Mouse (Mus musculus) adrenal gland, postnatal 14 days (tissue): Measurements from ENCODE around the gene Rab11fip4. TPM values are rescaled to one million over a fixed set of nuclear protein-coding genes. Genes with fewer than 3 reads are reported as not detected.

Experiments
- DNase-seq: peaks from one replicate; pipeline ENCODE4 v3.0.0; 2021; ENCODE audit warnings: mixed read lengths
- long read RNA-seq, 2 experiments: library from polyadenylated mRNA; stranded (forward); transcript quantifications; one replicate each; pipeline ENCODE4 v2.0.0; 2021
- total RNA-seq: library from RNA; stranded (reverse); gene quantifications from 2 replicates; pipeline ENCODE4 v1.2.3, GENCODE M21; 2021

The Rab11fip4 gene
- 3.3 and 3.8 TPM in 2 replicates for total RNA-seq
- long read RNA-seq, experiment 1, full-length matches to known transcripts = 1 of 3 reads
- long read RNA-seq, experiment 1, partial matches to known transcripts = 0 of 3 reads
- long read RNA-seq, experiment 1, other reads (novel, unspliced or antisense) = 2 of 3 reads
- long read RNA-seq, experiment 2 = 0 reads

GRCm38 (mm10) chr11:79590664-79591590 is at the start of gene Rab11fip4:
Gene Rab11fip4, plus strand, starts transcription at chr11:79591212.
- DNase-seq = peak; percentile 36

GRCm38 (mm10) chr11:79552622-79553021 is 38.4 kb upstream of the Rab11fip4 start:
- DNase-seq = no peak

- DNase-seq = no peak
Measured at GRCm38 (mm10) chr11:79560536-79560935, 30.5 kb upstream of the Rab11fip4 start.

GRCm38 (mm10) chr11:79563493-79563892 is 27.5 kb upstream of the Rab11fip4 start:
- no peak for DNase-seq

DNA sequence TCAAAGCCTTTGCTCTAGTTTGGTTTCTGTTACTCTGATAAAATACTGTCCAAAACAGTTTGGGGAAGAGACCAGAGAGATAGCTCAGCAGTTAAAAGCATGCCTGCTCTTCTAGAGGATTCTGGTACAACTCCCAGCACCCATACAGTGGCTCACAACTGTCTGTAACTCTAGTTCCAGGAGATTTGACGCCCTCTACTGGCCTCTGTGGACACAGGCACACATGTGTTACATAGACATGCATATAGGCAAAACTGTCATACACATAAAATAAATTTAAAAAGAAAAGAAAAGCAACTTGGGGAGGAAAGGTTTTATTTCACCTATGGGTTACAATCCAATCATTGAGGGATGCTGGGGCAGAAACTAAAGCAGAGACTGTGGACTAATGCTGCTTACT is 24.1 kb upstream of the Rab11fip4 start:
- no peak for DNase-seq

DNA sequence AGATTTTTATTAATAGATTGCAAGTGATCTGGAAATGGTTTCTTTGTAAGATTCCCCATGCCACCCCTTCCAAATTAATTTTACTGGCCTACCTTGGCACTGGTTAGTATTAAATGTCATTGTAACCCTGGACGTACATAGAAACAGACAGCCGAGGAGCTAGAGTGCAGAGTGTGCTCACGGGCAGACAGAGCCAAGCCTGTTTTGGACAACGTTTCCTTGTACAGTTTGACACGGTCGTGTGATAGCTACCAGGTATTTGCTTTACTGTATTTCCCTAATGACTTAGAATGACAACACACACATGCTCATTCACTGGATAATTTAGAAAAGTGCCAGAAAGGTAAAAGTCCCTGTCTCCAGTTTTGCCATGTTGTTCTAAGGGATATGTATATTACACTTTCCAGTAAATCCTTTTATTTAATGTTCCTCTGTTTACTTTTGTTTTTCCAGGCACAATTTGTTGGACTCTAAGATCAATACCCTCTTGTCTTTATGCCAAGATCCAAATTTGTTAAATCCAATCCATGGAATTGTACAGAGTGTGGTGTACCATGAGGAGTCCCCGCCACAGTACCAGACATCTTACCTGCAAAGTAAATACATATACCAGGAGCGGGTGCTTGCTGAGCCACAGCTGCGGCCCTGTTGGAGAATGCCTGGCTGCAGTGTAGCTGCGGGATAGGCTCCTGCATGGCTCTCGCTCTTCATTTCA is 22.7 kb upstream of the Rab11fip4 start:
- DNase-seq = no peak

GRCm38 (mm10) chr11:79570319-79570718 is 20.7 kb upstream of the Rab11fip4 start:
- DNase-seq = no peak

DNA sequence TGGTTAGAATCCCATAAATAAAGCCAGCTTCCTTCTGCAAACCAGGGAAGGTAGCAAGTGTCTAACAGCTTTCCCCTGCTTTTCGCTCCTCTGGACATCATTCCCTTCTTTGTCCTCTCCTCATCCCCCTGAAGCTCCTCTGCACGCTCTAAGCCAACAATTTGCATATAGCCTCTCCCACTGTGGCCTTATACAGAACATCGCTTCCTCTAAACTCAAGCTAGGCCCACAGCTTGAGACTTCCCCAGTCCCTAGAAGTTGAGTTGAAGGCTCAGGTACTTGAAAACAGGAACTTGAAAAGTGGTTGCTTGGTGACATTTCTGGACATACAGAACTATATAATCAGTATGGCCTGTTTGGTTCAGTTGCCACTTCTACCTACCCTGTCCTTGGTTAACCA is 17.2 kb upstream of the Rab11fip4 start:
- no peak for DNase-seq

GRCm38 (mm10) chr11:79575383-79576073 is 15.5 kb upstream of the Rab11fip4 start:
- DNase-seq = no peak

GRCm38 (mm10) chr11:79577741-79578140 is 13.3 kb upstream of the Rab11fip4 start:
- DNase-seq = peak; percentile 82

DNA sequence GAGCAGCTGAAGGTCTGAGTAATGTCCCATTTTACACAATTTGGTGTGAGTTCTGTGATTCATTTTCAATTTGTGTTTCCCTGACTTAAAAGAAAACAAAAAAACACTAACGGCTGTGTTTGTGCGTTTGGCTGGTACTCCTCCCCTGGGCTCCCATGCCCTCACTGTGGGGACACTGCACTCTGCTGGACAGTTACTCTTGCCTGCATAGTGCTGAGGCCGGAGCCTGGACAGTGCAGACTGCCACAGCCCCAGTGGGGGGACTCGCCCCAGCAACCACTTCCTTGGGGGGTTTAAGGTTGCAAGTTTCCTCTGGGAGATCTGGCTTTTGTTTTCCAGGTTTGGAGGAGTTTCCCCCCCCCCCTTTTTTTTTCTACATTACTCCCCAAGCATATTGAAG is 10.4 kb upstream of the Rab11fip4 start:
- peak; percentile 30 for DNase-seq

GRCm38 (mm10) chr11:79581257-79581656 is 9.8 kb upstream of the Rab11fip4 start:
- no peak for DNase-seq

- peak; percentile 77 for DNase-seq
Measured at GRCm38 (mm10) chr11:79584191-79584590, 6.8 kb upstream of the Rab11fip4 start.

DNA sequence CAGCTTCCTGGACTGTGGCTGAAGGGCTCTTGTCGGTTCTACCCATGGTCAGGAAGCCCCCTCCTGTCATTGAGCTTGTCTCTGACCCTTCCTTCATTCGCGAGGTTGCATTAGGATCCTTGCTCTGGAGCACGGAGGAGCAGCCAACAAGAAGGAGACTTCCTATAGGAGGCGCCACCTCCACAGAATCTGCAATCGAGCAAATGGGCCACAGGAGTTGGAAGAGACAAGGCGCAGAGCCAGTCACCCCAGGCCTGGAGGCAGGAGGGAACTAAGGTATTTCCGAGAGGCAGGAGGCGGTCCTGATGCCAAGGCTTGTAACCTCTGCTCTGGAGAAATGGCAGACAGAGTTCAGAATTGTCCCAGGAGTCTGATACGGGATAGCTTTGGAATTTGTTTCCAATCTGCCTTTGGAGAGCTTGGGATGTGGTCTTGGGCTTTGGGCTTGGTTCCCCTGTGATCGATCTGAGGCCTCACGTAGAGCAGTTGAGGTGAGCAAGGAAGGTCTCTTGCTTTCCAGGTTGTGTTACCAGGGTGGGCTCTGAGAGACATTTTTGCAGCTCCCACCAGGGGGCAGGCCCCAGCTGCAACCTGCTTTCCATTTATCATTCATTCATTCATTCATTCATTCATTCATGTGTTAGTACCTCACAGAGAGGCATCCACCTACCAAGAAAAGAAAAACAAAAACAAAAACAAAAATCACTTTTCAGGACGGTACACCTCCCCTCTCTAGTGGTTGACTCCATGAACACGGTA is 1.5 kb upstream of the Rab11fip4 start:
- peak; percentile 37 for DNase-seq

- DNase-seq = no peak
Measured at GRCm38 (mm10) chr11:79591591-79591975, 571 bp downstream of the Rab11fip4 start.

DNA sequence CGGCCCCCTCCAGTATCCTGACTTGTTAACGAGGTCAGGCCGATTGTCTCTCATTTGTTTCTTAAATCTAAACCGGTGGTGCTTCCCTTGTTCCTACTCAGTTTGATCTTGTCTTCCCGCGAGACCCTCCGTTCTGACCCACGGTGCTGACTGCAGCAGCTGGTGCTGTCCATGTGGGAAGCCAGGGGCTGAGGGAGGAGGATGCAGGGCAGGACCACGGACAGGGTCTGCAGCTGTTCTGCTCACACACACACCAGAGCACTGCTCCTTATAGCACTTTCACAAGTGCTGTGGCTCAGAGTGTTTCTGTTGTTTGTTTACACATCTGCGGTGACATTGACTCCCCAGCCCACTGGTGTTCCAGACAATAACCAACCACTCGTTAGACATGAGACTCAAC is 2.5 kb downstream of the Rab11fip4 start:
- DNase-seq = peak; percentile 18

GRCm38 (mm10) chr11:79610454-79610853 is 19.4 kb downstream of the Rab11fip4 start:
- DNase-seq = no peak

- peak; percentile 21 for DNase-seq
Measured at GRCm38 (mm10) chr11:79611011-79611666, 20.1 kb downstream of the Rab11fip4 start.

DNA sequence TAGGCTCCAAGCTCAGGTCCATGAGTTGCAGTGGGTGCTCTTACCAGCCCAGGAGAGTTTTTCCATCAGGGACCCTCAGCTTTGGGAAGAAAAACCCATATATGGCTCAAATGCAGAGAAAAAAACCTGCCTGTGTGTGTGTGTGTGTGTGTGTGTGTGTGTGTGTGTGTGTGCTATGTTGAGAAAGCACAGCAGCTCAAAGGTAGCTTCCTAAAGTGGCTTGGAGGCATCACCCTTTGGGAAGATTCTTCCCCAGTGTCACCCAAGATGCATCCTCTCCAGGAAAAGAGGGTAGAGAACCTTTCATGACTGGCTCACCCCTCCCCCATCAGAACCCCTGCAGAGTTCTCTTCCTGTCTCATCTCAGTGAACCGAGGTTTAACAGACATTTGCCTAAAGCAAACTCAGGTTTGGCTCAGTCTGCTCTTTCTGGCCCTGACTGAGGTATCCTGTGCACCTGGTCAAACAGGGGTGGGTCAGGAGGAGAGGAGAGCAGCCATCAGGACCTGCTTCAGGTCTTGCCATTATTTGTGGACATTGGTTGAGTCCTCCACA is 21.1 kb downstream of the Rab11fip4 start:
- DNase-seq = no peak

DNA sequence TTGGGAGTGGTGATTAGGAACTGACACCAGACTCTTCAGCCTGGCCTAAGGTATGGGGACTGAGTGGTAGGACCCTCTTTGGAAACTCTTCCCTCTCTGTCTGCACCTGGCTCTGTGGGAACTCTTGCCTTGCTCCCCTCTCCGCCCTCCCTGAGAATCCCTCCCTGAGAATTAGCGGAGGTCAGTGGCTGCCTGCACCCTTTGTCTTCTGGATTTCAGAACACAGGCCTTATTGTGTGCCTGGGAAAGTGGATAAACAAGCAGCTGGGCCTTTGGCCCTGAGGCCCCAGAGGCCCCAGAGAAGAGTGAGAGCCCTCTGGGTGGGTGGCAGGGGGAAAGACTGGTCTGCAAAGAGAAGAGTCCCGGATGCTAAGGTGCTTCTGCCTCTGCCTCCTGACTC is 22.1 kb downstream of the Rab11fip4 start:
- no peak for DNase-seq

- DNase-seq = no peak
Measured at GRCm38 (mm10) chr11:79613711-79614110, 22.7 kb downstream of the Rab11fip4 start.
